Mouse (Mus musculus) neural tube, embryonic 13.5 days (tissue): ENCODE data around the gene Pla1a. TPM values are rescaled to one million over a fixed set of nuclear protein-coding genes. Genes with fewer than 3 reads are reported as not detected.

ENCODE experiments used
- ATAC-seq: fragments of 200-750 bp; cut with Nextera tagmentation; 2 replicates; pipeline ENCODE4 v1.8.0; 2017; ENCODE audit warnings: low read depth, mild to moderate bottlenecking, moderate TSS enrichment, moderate library complexity
- H3K27ac ChIP-seq: fragments of 300-500 bp; sonication (generic); replicated peaks from 2 replicates; pipeline ENCODE4 v1.5.1; 2015; ENCODE audit warnings: moderate library complexity, mild to moderate bottlenecking, inconsistent platforms
- H3K27me3 ChIP-seq: fragments of 300-500 bp; sonication (generic); 2 replicates; pipeline ENCODE4 v1.6.1; 2015; ENCODE audit warnings: mild to moderate bottlenecking, inconsistent platforms
- H3K36me3 ChIP-seq: fragments of 300-500 bp; sonication (generic); 2 replicates; pipeline ENCODE4 v1.6.1; 2015; ENCODE audit warnings: mild to moderate bottlenecking, inconsistent platforms
- H3K4me1 ChIP-seq: fragments of 300-500 bp; sonication (generic); replicated peaks from 2 replicates; pipeline ENCODE4 v1.6.1; 2015; ENCODE audit warnings: inconsistent platforms
- H3K4me2 ChIP-seq: fragments of 300-500 bp; sonication (generic); 2 replicates; pipeline ENCODE4 v1.6.1; 2015; ENCODE audit warnings: inconsistent platforms, mild to moderate bottlenecking, moderate library complexity
- H3K4me3 ChIP-seq: fragments of 300-500 bp; sonication (generic); 2 replicates; pipeline ENCODE4 v1.5.1; 2015; ENCODE audit warnings: mild to moderate bottlenecking, inconsistent platforms
- H3K9ac ChIP-seq: fragments of 300-500 bp; sonication (generic); 2 replicates; pipeline ENCODE4 v1.6.1; 2015; ENCODE audit warnings: moderate library complexity, mild to moderate bottlenecking, inconsistent platforms
- H3K9me3 ChIP-seq: fragments of 300-500 bp; sonication (generic); 2 replicates; pipeline ENCODE4 v1.6.1; 2016; ENCODE audit warnings: inconsistent platforms
- WGBS: fragments of 180-500 bp; shearing (Covaris S2); methylation state at CpG from one replicate; pipeline ENCODE4 v1.1.7; 2015; 5-methylcytosine and 5-hydroxymethylcytosine counted together
- polyA plus RNA-seq: library from polyadenylated mRNA; unstranded; fragments of >200 nt; fragmentation: Nextera tagmentation; extraction: Ambion mirVana; gene quantifications from 2 replicates; pipeline ENCODE4 v1.2.1, GENCODE M21; 2015

Gene Pla1a
- polyA plus RNA-seq, 1 experiment from 2014 or later, result 0.75 TPM

GRCm38 (mm10) chr16:38407584-38407983, 25.4 kb downstream of the Pla1a start:
- ATAC-seq, result no peak
- no peak overlapping the region for H3K9ac ChIP-seq
- no peaks in the 10 kb centered on the region for H3K36me3 ChIP-seq
- no peaks in the 10 kb centered on the region for H3K4me1 ChIP-seq
- H3K4me3 ChIP-seq, result no peak overlapping the region
- no peaks in the 10 kb centered on the region for H3K9me3 ChIP-seq
- no peak overlapping the region for H3K27ac ChIP-seq
- no peak overlapping the region for H3K4me2 ChIP-seq
- no peaks in the 10 kb centered on the region for H3K27me3 ChIP-seq
- WGBS, result 34% methylated on average over 5 of the region's 5 CpGs

- Histone ChIP-seq H3K9ac (no peak overlapping the region), H3K27me3 (no peaks in the 10 kb centered on the region), H3K27ac (no peak overlapping the region), H3K4me2 (no peak overlapping the region), H3K36me3 (no peaks in the 10 kb centered on the region), H3K4me1 (no peaks in the 10 kb centered on the region), H3K9me3 (no peaks in the 10 kb centered on the region), H3K4me3 (no peak overlapping the region)
- no peak for ATAC-seq
- WGBS, result 93% methylated on average over 6 of the region's 6 CpGs
Measured at GRCm38 (mm10) chr16:38406708-38407107, 26.2 kb downstream of the Pla1a start.

- Histone ChIP-seq H3K4me1 (no peaks in the 10 kb centered on the region), H3K27me3 (no peaks in the 10 kb centered on the region), H3K4me3 (no peak overlapping the region), H3K36me3 (no peaks in the 10 kb centered on the region), H3K9ac (no peak overlapping the region), H3K27ac (no peak overlapping the region), H3K4me2 (no peak overlapping the region), H3K9me3 (no peaks in the 10 kb centered on the region)
- WGBS, result 82% methylated on average over 5 of the region's 5 CpGs
- no peak for ATAC-seq
Measured at GRCm38 (mm10) chr16:38406293-38406692, 26.7 kb downstream of the Pla1a start.

DNA sequence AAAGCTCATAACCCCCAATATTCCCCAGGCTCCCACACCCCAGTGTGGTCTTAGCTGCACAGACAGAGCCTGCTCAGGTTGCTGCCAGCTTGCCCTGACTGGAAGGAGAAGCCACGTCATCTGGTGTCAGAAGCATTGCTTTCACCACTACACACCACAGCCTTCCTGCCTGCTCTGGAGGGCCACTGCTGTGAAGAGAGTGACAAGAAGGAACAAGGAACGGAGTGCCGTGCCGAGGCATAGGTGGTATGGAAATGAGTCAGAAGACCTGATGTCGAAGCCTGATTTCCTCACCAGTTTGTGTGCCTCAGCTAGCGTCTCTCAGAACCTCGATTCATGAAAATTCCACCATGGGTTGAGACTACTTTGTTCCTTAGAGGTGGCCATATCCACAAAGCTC, 29.3 kb downstream of the Pla1a start:
- H3K4me1 ChIP-seq, result peaks cover 16% of the 10 kb centered on the region
- H3K4me2 ChIP-seq, result no peak overlapping the region
- WGBS, result 90% methylated on average over 7 of the region's 7 CpGs
- no peak for ATAC-seq
- no peak overlapping the region for H3K9ac ChIP-seq
- H3K4me3 ChIP-seq, result no peak overlapping the region
- H3K9me3 ChIP-seq, result no peaks in the 10 kb centered on the region
- H3K27me3 ChIP-seq, result no peaks in the 10 kb centered on the region
- H3K36me3 ChIP-seq, result no peaks in the 10 kb centered on the region
- H3K27ac ChIP-seq, result no peak overlapping the region

- ATAC-seq, result no peak
- Histone ChIP-seq H3K4me3 (no peak overlapping the region), H3K27me3 (no peaks in the 10 kb centered on the region), H3K4me1 (peaks cover 16% of the 10 kb centered on the region), H3K9ac (no peak overlapping the region), H3K27ac (no peak overlapping the region), H3K4me2 (no peak overlapping the region), H3K9me3 (no peaks in the 10 kb centered on the region), H3K36me3 (no peaks in the 10 kb centered on the region)
- WGBS, result 89% methylated on average over 6 of the region's 6 CpGs
Measured at GRCm38 (mm10) chr16:38401468-38401867, 31.5 kb downstream of the Pla1a start.

DNA sequence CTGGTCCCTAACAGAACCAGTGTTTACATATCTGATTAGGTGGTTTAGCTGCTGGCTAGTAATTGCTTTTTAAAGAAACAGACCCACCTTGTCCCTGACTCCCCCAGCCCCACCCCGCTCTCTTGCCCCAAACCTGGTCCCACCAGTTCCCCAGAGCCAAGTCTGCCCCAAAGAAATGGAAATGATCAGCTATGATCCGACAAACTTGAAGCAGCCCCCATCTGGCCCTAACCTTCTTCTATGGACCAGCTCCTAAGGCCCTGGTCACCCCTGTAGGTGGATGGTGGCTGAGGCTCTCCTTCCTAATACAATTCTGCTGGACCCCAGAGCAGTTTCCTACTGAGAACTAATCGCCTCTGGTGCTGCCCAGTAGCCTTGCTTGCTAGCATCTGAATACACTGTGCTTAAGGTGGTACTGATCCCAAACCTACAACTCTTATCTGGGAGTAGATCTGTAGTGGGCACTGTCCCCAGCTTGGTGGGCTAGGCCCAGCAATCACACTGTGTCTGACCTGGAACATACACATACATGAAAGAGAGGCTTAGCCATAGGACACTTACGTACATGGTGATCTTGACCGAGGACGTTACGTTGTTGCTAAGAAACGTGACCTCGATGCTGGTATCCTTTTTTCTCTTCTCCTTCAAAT, 32.5 kb downstream of the Pla1a start:
- WGBS, result 78% methylated on average over 9 of the region's 9 CpGs
- peak overlapping the region; percentile 73 for H3K9ac ChIP-seq
- no peaks in the 10 kb centered on the region for H3K27me3 ChIP-seq
- H3K27ac ChIP-seq, result peak overlapping the region; percentile 87
- ATAC-seq, result peak; percentile 49
- H3K4me1 ChIP-seq, result peaks cover 16% of the 10 kb centered on the region
- H3K4me3 ChIP-seq, result peak overlapping the region; percentile 29; the same call in 1 of the 2 replicates
- no peaks in the 10 kb centered on the region for H3K9me3 ChIP-seq
- H3K36me3 ChIP-seq, result no peaks in the 10 kb centered on the region
- peak overlapping the region; percentile 57 for H3K4me2 ChIP-seq

DNA sequence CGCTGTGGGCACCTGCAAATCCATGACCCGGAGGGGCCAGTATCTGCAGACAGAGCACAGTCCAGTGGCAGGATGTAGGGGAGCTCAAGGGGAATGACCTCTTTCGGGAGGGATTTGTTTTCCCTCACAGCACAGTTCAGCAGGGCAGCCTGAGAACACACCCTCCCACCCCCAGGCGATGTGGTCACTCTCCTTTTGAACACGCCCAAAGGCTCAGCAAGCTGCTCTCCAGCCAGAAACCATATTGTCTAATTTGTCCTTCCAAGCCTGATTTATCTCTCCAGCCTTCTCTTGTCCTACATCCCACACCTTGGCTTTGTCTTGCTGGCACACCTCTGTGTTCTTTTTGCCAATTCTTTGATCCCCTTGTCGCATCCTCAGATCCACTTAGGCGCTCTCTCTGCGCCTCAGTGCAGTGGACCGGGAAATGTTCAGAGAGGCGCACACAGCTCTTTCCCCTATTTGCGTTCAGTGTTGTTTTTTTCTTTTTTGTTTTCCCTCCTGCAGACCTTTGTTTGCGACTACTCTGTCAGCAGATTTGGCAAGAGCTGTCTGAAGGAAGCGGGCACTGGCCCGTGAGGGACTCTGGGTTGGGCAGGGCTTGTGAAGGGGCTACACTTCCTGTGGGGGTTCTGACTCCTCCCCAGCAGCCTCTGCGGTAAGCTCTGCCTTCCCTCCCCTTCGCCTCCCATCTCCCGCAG, 33.3 kb downstream of the Pla1a start:
- Histone ChIP-seq H3K4me1 (peaks cover 16% of the 10 kb centered on the region), H3K36me3 (no peaks in the 10 kb centered on the region), H3K27me3 (no peaks in the 10 kb centered on the region), H3K9ac (peak overlapping the region; percentile 73), H3K27ac (peak overlapping the region; percentile 87), H3K4me3 (peak overlapping the region; percentile 29), H3K9me3 (no peaks in the 10 kb centered on the region), H3K4me2 (peak overlapping the region; percentile 57)
- peak; percentile 96 for ATAC-seq
- WGBS, result 22% methylated on average over 17 of the region's 17 CpGs

DNA sequence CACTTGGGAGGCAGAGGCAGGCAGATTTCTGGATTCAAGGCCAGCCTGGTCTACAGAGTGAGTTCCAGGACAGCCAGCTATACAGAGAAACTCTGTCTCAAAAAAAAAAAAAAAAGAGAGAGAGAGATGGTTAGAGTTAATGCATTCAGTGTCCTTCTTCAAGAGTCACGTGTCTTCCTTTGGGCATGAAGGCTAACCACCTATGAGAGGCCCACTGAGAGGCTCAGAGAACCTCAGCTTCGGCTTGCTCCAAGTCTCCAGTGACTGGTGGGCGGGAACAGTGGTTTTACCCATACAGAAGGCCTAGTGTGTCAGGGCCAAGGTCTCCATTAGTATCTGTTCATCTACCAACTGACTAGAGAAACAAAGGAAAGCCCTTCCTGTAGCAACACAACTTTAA, 33.9 kb downstream of the Pla1a start:
- Histone ChIP-seq H3K9ac (no peak overlapping the region), H3K27ac (peak overlapping the region; percentile 87), H3K9me3 (no peaks in the 10 kb centered on the region), H3K4me3 (no peak overlapping the region), H3K36me3 (no peaks in the 10 kb centered on the region), H3K4me1 (peaks cover 16% of the 10 kb centered on the region), H3K4me2 (peak overlapping the region; percentile 57), H3K27me3 (no peaks in the 10 kb centered on the region)
- ATAC-seq, result no peak
- 68% methylated on average over 3 of the region's 3 CpGs for WGBS

DNA sequence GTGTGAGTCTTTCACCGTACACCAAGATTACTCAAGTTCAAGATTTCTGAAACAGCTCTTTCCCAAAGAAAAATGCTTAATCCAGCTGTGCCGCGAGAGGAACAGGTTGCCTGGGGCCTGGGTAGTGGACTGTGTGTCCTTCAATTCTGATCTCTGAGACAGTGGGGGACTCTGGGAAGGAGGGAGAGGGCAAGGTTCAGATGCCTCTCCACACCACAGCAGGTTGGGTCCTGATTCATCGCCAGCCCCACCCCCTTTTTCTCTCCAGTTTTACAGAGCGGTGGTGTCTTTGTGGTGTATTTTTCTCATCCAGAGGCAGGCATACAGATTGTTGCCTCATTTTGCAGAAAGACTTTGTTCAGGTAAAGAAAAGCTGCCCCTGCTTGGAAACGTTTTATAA, 34.7 kb downstream of the Pla1a start:
- Histone ChIP-seq H3K36me3 (no peaks in the 10 kb centered on the region), H3K4me2 (no peak overlapping the region), H3K9me3 (no peaks in the 10 kb centered on the region), H3K4me1 (peaks cover 16% of the 10 kb centered on the region), H3K27me3 (no peaks in the 10 kb centered on the region), H3K27ac (no peak overlapping the region), H3K4me3 (no peak overlapping the region), H3K9ac (no peak overlapping the region)
- no peak for ATAC-seq
- 92% methylated on average over 6 of the region's 6 CpGs for WGBS

GRCm38 (mm10) chr16:38396155-38396554, 36.8 kb downstream of the Pla1a start:
- Histone ChIP-seq H3K4me1 (peaks cover 16% of the 10 kb centered on the region), H3K27ac (no peak overlapping the region), H3K9ac (no peak overlapping the region), H3K4me2 (no peak overlapping the region), H3K9me3 (no peaks in the 10 kb centered on the region), H3K27me3 (no peaks in the 10 kb centered on the region), H3K36me3 (no peaks in the 10 kb centered on the region), H3K4me3 (no peak overlapping the region)
- WGBS, result 66% methylated on average over 13 of the region's 13 CpGs
- no peak for ATAC-seq

- no peaks in the 10 kb centered on the region for H3K27me3 ChIP-seq
- no peak for ATAC-seq
- WGBS, result 75% methylated on average over 6 of the region's 6 CpGs
- H3K27ac ChIP-seq, result no peak overlapping the region
- no peak overlapping the region for H3K4me3 ChIP-seq
- no peaks in the 10 kb centered on the region for H3K36me3 ChIP-seq
- no peaks in the 10 kb centered on the region for H3K9me3 ChIP-seq
- no peak overlapping the region for H3K9ac ChIP-seq
- H3K4me1 ChIP-seq, result peaks cover 12% of the 10 kb centered on the region
- H3K4me2 ChIP-seq, result no peak overlapping the region
Measured at GRCm38 (mm10) chr16:38395060-38395730, 37.8 kb downstream of the Pla1a start.

GRCm38 (mm10) chr16:38394191-38394618, 38.7 kb downstream of the Pla1a start:
- no peak for ATAC-seq
- Histone ChIP-seq H3K9me3 (no peaks in the 10 kb centered on the region), H3K4me2 (no peak overlapping the region), H3K4me3 (no peak overlapping the region), H3K27me3 (no peaks in the 10 kb centered on the region), H3K27ac (no peak overlapping the region), H3K9ac (no peak overlapping the region), H3K4me1 (peaks cover 2% of the 10 kb centered on the region), H3K36me3 (no peaks in the 10 kb centered on the region)
- WGBS, result 91% methylated on average over 8 of the region's 8 CpGs
